Mouse (Mus musculus): ENCODE data around the gene Lce1i.

DNA sequence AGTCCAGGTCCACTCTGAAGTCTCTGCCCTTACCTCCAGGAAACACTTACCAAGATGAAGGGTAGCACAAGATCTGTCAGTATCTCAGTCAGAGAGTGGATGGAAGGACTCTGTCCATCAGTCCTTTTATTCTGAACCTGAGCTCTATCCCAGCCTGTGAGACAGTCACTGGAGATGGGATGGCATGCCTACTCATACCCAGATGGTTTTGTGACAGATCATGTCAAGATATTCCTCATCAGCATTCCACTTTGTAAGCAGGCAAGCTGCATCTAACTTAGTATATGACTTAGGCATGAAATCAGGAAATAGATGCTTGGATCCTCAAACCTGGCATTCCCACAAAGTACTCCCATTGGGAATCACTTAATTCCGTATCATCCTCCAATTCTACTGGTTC, at the start of gene Lce1i:
- no peak for TF ChIP-seq POLR2A (IDR thresholded peaks at IDR 0.05; ENCODE audit: low read depth, low read length)
- no peak for TF ChIP-seq CTCF (IDR thresholded peaks at IDR 0.05; ENCODE audit: extremely low read depth, insufficient read depth, insufficient read length, insufficient replicate concordance)

Data from spleen, adult 2 months (tissue).